Mouse (Mus musculus) cerebellum, postnatal 36 days (tissue): ENCODE measurements around the gene Lgals2.

ENCODE experiments used
- DNase-seq, 2 experiments: peaks; one replicate each; pipeline ENCODE4 v3.0.0; 2021 to 2022; ENCODE audit warnings: mixed read lengths in 2 of 2

Gene Lgals2

DNA sequence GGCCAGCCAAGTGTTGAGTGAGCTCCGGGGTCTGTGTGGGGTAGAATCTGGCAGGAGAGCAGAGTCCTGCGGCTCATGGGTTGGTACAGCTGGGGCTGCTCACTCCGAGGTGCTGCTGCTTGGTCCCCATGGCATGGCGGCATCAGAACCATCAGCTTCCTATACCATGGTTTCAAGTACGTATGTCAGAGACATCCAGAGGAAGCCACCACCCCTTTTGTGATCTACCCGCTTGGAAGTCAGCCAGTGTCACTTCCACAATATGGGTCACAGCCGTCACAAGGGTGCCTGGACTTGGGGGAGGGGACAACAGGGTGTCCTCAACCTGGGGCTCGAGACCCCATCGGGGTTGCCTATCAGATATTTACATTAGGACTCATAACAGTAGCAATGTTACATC, 45.2 kb downstream of the Lgals2 start:
- DNase-seq: no peak

- DNase-seq: no peak
Measured at GRCm38 (mm10) chr15:78809739-78810138, 45.6 kb downstream of the Lgals2 start.

DNA sequence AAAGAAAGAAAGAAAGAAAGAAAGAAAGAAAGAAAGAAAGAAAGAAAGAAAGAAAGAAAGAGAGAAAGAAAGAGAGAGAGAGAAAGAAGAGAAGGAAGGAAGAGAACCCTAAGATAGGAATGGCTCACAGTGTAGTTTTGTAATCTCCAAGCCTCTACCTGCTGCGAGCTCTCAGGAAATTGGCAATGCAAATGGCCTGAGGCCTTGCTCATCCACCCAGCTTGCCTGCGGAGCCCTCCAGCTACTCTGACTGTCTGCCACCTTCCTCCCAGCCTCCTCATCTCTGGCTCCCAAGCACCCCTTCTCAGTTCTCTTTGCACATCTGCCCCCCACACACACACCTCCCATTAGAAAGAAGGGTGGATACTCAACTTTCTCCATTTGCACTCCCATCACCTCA, 46.3 kb downstream of the Lgals2 start:
- DNase-seq: no peak

GRCm38 (mm10) chr15:78807141-78807540, 48.2 kb downstream of the Lgals2 start:
- no peak for DNase-seq

GRCm38 (mm10) chr15:78806614-78807013, 48.7 kb downstream of the Lgals2 start:
- no peak for DNase-seq

DNA sequence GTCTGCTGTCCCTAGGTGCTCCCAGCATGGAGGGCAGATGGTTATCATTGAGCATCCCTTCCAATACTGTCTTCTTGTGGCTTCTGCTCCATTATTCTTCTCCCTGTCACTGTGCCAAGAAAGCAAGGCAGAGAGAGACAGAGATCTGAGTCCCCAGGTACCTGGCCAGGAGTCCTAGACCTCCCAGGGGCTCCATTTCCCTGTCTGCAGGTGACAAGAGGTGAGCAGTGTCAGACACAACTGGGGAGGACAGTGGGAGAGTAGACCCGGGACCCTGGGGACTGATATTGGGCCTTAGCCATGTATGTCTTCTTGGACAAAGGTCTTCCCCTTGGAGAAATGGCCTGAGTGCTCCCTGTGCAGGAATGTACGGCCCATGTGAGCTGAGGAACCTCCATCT, 50.0 kb downstream of the Lgals2 start:
- DNase-seq: no peak

GRCm38 (mm10) chr15:78804326-78804725, 51.0 kb downstream of the Lgals2 start:
- DNase-seq: no peak

GRCm38 (mm10) chr15:78803499-78803900, 51.8 kb downstream of the Lgals2 start:
- no peak for DNase-seq

DNA sequence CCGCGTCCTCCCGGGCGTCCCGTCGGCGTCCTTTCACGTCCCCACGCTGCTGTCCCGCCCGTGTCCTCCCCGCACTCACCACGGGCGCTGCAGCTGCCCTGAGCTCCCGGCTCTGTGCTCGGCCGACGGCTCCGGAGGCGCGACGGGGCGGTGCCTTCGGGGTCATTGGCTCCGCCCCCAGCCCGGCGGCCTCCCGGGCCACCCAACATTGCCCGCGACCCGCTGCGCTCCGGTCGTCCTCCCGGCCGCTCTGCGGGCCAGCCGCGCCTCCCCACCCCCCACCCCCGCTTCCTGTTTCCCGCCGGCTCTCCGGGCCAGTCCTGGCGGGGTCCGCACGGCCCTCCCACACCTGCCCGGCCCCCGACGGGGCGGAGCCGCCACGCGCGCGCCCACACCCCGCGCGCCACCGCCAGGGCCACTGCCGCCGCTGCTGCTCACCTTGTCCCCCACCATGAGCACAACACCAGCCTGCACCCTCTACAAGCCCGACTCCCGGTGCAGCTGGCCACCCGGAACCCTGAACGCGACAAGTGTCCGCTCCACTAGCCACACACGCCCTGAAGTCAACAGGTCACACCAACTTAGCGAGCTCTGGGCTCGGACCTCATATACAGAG, 52.4 kb downstream of the Lgals2 start, which contains the start of gene Card10:
TSS of gene Card10 (minus strand) at position 267 of the 616 bp plus-strand sequence.
- no peak for DNase-seq

DNA sequence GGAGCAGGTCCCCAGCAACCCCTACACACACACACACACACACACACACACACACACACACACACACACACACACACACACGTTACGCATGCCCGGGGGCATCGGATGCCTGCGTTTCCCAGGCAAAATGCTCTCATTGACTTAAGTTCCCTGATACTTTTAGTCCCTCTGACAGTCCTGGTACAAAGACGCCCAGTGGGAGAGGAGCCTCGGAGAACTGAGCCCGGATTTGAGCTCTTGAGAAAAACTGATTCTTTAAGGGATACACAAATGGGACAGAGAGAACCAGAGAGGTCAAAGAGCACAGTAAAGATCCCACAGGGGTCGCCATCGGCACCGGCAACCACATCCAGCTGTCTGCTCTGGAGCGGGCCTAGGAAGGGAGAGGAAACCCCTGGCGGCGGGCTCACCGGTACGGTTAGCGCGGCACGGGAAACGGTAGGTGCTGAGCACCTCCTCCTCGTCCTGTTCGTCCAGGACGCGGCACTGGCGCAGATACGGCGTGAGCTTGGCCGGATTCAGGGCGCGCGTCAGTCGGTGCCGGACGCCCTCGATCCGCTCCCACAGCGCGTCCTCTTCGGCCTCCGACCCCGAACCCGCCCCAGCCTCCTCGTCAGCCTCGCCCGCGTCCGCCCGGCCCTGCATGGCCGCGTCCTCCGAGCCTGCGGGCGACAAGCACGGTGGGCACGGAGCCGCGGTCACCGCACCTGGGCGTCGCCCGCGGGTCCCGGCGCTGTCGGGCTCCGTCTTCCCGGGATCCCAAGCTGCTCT, 53.2 kb downstream of the Lgals2 start:
- DNase-seq: no peak

- no peak for DNase-seq
Measured at GRCm38 (mm10) chr15:78801571-78801970, 53.8 kb downstream of the Lgals2 start.
